Mouse (Mus musculus) spleen, adult 2 months (tissue): Measurements from ENCODE around the gene Ankrd12.

Experiments used
- CTCF ChIP-seq: fragments of 200-500 bp; IDR thresholded peaks from 2 replicates; pipeline ENCODE4 v1.5.1; 2011; ENCODE audit warnings: mild to moderate bottlenecking, inconsistent platforms; ENCODE audit not compliant: insufficient read depth, insufficient read length, insufficient replicate concordance; ENCODE audit errors: extremely low read depth
- POLR2A ChIP-seq: fragments of 200-500 bp; IDR thresholded peaks from 2 replicates; pipeline ENCODE4 v1.6.1; 2011; ENCODE audit warnings: low read depth, low read length, inconsistent platforms

DNA sequence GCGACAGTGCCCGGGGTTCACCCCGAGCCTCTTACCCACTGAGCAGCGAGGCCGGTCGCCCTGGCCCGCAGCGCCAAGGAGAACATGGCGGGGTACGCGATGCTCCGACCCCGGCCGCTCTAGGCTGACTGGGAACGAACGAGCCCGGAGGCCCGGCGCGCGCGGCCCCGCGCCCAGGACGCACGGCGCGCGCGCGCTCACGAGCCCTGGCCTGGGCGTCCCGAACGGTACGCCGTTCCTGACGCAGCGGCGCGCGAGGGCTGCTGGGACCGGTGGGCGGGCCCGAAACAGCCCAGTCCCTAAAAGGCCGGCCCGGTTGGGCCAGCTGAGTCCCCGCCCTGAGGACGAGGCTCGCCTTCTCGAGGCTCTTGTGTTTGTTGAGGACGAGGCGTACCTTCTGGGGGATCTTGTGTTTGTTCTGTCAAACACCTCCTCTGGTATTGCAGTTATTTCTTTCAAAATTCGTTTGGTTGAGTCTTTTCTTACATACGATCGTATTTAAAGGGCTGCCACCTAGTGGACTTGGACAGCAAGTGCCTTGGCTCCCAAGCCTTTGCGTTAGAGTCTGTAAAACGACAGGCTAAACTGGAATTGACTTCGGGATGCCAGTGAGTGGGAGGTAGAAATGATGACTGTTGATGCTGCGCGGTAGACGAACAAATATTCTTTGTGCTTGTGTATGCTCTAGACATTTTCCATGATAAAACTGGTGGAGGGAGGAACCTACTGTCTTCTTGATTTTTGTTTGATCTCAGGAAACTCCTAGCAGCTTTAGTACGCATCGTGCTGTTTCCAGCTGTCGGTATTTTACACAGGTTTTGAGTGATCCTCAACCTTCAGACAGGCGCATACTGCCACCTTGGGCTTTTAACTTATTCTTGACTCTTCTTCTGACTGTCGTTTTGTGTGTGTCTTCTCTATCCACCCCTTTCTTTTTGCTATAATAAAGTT is 24.8 kb upstream of the Ankrd12 start, which contains the start of gene Ndufv2:
- TF ChIP-seq CTCF (peak; percentile 13; the same call in 1 of the 2 replicates), POLR2A (peak; percentile 66)
